Mouse (Mus musculus) large intestine, adult 2 months (tissue): ENCODE measurements at regions not wholly inside any gene's neighbourhood (a gene's known extent, or its start where the extent isn't known, plus 50 kb on each side); places are given as distances from the start of the nearest gene placed in this dataset.

Source experiments
- DNase-seq: peaks from one replicate; pipeline ENCODE4 v3.0.0-alpha.2; 2012; ENCODE audit warnings: low read depth, low spot score
- WGBS: fragments of 180-500 bp; shearing (Covaris S2); methylation state at CpG from one replicate; pipeline ENCODE4 v1.1.7; 2018; 5-methylcytosine and 5-hydroxymethylcytosine counted together

- 28% methylated on average over 15 of the region's 15 CpGs for WGBS
- no peak for DNase-seq
Observed at GRCm38 (mm10) chr14:67141581-67142441, 1132.8 kb upstream of the Gulo start.

DNA sequence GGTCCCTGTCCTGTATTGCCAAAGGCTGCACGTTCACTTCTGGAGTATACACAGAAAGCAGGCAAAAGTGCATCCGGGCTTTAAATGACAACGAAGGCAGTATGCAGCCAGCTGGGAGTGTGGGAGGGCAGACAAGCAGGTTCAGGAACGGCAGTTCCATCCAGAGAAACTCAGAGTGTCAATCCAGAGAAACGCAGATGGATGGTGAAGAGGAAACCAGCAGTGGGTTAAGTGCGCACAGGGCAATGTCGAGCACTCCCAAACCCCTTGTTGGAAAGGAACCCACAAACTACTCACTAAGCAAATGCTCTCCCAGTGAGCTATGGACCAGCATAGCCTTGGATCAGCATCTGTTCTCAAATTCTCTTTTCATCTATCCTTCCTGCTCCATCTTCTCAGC, 1132.1 kb upstream of the Gulo start:
- WGBS, result 68% methylated on average over 7 of the region's 7 CpGs
- no peak for DNase-seq

DNA sequence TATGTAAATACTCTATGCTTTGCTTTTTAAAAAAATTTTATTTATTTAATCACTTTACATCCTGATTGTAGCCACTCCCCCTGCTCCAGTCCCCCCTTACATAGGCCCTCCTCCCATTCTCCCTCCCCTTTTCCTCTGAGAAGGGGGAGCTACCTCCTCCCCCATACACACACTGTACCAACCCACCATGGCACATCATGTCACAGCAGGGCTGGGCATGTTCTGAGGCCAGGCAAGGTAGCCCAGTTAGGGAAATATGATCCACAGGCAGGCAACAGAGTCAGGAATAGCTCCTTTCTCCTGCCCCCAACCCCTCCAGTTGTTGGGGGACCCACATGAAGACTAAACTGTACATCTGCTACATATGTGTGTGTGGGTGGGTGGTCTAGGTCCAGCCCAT, 1130.7 kb upstream of the Gulo start:
- DNase-seq, result no peak

GRCm38 (mm10) chr14:67139152-67139551, 1130.1 kb upstream of the Gulo start:
- 48% methylated on average over 5 of the region's 5 CpGs for WGBS
- DNase-seq, result no peak

- 34% methylated on average over 2 of the region's 2 CpGs for WGBS
- no peak for DNase-seq
Observed at GRCm38 (mm10) chr14:67136141-67136498, 1127.1 kb upstream of the Gulo start.

DNA sequence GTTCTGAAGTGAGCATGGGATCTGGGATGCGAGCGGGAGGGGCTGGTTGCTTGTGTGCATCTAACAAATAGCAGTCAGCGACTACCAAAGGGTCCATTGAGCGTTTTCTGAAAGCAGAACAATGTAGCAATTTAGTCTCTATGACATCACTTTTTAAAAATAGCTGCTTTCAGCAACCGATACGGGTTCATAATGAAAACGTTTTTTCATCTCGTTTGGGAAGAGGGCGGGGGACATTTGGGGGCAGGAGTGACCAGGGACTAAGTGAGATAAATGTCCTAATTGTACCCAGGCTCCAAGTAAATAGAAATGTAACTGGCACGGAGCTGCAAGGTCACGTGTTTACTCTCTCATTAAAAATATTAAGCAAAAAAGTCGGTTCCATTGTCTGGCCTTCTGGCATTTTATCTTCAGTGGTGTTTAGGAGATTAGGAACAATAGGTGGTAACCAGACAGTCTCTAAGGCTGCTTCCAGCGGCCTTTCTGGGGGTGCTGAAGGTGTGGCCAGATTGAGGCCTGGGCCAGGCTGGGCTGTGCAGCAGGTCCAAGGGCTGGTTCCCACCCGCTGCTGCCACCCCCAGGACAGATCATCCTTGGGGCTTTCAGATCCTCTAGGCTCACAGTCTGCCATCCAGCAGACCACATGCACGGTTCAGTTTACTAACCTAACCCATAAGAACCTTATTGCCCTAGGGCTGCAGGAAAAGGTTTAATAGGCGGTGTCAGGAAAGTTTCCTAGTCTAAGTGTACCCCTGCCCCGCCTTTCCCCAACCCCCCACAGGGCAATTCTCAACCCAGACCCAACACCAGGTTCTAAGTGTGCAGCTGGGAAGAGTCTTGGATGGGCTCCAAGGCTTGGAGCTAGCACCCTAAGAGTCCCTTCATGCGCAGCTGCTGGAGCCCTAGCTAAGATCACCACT, 1126.5 kb upstream of the Gulo start:
- no peak for DNase-seq
- 30% methylated on average over 18 of the region's 18 CpGs for WGBS

DNA sequence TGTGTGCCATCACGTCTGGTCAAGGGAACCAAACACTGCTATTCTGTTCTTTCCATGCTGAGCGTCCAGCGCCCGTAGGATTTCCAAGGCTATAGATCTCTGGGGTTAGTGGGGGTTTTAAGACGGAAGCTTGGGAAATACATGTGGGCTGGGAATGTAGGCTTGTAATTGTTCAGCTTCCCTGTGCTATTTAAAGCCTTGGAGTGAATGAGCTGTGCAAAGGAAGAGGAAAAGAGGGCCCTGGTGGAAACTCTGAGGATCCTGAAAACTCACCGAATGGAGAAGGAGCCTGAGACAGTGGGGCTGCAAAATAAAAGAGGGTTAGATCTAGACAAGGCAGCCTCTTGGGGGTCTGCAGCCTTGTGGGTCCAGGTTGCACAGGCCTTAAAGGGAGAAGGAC, 1124.2 kb upstream of the Gulo start:
- whole genome bisulfite sequencing, result 77% methylated on average over 6 of the region's 6 CpGs
- no peak for DNase-seq

DNA sequence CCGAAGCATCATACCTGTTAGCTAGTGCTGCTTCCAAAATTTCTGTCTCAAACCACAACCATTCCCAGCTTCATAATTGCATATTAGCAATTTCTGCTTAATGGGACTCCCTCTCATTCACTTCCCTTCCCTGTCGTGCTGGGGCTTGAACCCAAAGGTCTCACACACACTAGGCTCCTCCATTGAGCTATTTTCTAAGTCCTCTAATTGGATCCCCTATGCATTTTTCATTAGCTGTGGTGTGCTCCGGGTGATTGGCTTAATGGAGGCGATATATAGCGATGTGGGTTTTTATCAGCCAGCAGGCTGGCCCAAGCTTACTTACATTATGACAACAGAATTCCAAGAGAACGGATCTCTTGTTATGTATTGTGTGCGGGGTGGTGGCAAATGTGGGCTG, 1118.1 kb upstream of the Gulo start:
- WGBS, result 89% methylated on average over 7 of the region's 7 CpGs

GRCm38 (mm10) chr14:67126254-67126653, 1117.2 kb upstream of the Gulo start:
- DNase-seq, result no peak
- 49% methylated on average over 6 of the region's 6 CpGs for WGBS

More for the DNA sequence above, 1118.1 kb upstream of the Gulo start:
- DNase-seq, result no peak

- 67% methylated on average over 7 of the region's 7 CpGs for WGBS
- no peak for DNase-seq
Observed at GRCm38 (mm10) chr14:67123300-67123699, 1114.3 kb upstream of the Gulo start.
